Mouse (Mus musculus) cerebral cortex, adult 2 months (tissue): ENCODE measurements around the gene Ripk3.

ENCODE experiments used
- WGBS: fragments of 180-500 bp; shearing (Covaris S2); methylation state at CpG from one replicate; pipeline ENCODE4 v1.1.7; 2018; 5-methylcytosine and 5-hydroxymethylcytosine counted together

The Ripk3 gene

GRCm38 (mm10) chr14:55788256-55789050 is at the start of gene Ripk3:
TSS of gene Ripk3 (minus strand) at chr14:55788865.
- 9% methylated on average over 40 of the region's 40 CpGs for WGBS

DNA sequence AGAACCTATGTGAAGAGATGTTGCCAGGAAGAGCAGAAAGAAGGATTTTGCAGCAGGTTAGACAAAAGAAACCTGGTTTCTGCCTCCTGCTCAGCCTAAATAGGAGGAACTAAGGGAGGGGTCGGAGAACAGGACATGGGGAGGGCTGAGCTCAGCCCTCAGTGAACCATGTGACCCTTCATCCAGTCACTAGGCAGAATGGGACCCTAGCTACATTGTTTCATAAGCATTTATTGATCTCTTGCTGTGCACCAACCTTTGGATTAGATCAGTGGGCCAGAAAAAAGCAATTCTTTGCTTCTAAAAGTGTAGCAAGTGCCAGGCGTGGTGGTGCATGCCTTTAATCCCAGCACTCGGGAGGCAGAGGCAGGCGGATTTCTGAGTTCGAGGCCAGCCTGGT is 49.6 kb upstream of the Ripk3 start:
- WGBS: 94% methylated on average over 5 of the region's 5 CpGs

DNA sequence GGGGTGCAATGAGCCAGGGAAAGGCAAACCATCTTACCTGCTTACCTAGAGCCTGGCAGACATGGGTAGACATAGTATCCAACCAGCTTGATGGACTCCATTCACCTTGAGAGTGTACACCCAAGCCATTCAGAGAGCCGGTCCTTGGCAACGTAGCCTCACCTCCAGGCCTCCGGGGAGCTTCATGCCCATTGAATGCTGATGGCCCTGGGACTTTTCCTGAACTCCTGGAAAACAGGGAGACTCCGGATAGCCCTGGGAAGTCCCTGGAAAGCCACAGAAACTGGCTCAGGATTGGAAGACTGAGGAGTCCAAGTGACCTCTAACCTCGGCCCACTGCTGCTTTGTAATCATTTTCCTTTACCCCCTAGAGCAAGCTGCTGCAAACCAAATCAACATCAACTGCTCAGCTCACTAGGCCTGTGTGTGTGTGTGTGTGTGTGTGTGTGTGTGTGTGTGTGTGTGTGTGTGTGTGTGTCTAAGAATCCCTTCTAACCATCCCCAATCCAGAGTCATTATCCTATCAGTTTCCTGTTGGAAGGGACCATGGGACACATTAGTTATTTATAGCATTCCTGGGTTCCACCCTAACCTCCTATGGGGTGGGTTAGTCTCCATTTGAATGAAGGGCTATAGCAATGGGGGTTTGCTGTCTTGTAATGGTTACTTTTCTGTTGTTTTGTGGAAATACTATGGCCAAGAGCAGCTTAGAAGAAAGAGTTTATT is 46.3 kb upstream of the Ripk3 start:
- 78% methylated on average over 5 of the region's 5 CpGs for WGBS

GRCm38 (mm10) chr14:55833126-55833525 is 44.5 kb upstream of the Ripk3 start:
- 95% methylated on average over 4 of the region's 4 CpGs for WGBS

- 94% methylated on average over 4 of the region's 4 CpGs for WGBS
These were observed 41.7 kb upstream of the Ripk3 start for GRCm38 (mm10) chr14:55830331-55830730.

DNA sequence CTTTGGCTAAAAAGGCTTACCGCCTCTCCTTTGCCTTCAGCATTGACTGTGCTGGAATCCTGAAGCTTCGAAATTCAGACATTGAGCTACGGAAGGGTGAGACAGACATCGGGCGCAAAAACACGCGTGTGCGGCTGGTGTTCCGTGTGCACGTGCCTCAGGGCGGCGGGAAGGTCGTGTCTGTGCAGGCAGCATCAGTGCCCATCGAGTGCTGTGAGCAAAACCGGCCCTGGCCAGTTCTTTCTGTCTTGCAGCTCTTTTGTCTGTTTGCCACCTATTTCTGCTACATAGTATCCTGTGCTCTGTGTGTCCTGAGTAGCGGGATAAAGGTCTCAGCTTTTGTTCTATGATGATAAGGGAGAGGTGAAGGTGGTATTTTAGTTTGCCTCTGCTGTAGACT is 41.2 kb upstream of the Ripk3 start:
- WGBS: 96% methylated on average over 16 of the region's 16 CpGs

GRCm38 (mm10) chr14:55828716-55829263 is 40.1 kb upstream of the Ripk3 start:
- 80% methylated on average over 3 of the region's 3 CpGs for WGBS

DNA sequence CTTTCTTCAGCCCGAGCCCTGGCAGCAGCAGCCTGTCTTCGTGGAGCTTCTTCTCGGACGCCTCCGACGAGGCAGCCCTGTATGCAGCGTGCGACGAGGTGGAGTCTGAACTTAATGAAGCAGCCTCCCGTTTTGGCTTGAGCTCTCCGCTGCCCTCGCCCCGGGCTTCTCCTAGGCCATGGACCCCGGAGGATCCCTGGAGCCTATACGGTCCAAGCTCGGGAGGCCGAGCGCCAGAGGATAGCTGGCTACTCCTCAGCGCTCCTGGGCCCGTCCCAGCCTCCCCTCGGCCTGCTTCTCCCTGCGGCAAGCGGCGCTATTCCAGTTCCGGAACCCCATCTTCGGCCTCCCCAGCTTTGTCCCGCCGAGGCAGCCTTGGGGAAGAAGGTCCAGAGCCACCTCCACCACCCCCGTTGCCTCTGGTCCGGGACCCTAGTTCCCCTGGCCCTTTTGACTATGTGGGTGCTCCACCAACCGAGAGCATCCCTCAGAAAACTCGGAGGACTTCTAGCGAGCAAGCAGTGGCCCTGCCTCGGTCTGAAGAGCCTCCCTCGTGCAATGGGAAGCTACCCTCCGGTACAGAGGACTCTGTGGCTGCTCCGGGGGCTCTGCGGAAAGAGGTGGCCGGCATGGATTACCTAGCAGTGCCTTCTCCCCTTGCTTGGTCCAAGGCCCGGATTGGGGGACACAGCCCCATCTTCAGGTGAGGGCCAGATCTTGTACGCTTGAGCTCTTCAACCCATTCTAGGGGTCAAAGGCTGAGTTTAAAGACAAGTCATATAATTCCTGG is 38.1 kb upstream of the Ripk3 start:
- 41% methylated on average over 41 of the region's 41 CpGs for WGBS

DNA sequence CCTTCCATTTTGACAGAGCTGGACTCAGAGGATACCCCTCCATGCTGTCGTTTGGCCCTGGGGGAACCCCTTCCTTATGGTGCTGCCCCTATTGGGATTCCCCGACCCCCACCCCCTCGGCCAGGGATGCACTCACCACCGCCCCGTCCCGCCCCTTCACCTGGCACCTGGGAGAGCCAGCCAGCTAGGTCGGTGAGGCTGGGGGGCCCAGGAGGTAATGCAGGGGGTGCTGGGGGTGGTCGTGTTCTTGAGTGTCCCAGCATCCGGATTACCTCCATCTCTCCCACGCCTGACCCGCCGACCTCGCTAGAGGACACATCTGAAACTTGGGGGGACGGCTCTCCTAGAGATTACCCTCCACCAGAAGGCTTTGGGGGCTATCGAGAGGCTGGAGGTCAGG is 37.5 kb upstream of the Ripk3 start:
- 16% methylated on average over 15 of the region's 15 CpGs for WGBS

GRCm38 (mm10) chr14:55825216-55826051 is 36.8 kb upstream of the Ripk3 start:
- 3% methylated on average over 26 of the region's 37 CpGs for WGBS

GRCm38 (mm10) chr14:55824481-55825215 is 36.0 kb upstream of the Ripk3 start:
- 7% methylated on average over 32 of the region's 32 CpGs for WGBS

- 41% methylated on average over 10 of the region's 10 CpGs for WGBS
These were observed 35.4 kb upstream of the Ripk3 start for GRCm38 (mm10) chr14:55824001-55824480.

- WGBS: 2% methylated on average over 44 of the region's 46 CpGs
These were observed 34.5 kb upstream of the Ripk3 start, which contains the start of gene Nfatc4 for GRCm38 (mm10) chr14:55822991-55823762. TSS of gene Nfatc4 (plus strand) at chr14:55823144.

GRCm38 (mm10) chr14:55822435-55822990 is 33.8 kb upstream of the Ripk3 start:
- WGBS: 13% methylated on average over 13 of the region's 13 CpGs

- 89% methylated on average over 9 of the region's 9 CpGs for WGBS
These were observed 31.9 kb upstream of the Ripk3 start for GRCm38 (mm10) chr14:55820576-55820975.

DNA sequence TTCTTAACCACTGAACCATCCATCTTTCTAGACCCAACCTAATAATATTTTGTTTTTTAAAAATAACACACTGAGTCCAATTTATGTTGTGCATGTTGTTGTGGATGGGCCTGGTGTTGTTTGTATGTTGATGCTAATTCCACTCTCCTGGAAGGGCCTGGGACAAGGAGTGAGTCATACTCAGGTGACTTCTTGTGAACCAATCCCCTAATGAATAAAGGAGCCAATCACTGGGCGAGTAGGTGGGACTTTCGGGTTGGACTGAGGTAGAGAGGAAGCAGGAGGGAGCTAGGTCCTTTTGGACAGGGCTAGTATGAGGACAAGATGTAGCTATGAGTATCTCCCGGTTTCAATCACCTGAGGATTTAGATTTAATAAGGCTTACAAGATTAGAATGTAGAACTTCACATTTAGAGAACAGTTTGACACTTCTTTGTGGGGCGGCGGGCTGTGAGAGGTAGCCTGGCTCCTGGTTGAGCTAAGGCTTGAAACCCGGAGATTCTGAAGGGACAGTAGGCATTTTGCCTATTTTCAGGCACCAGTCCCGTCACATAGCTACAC is 31.3 kb upstream of the Ripk3 start:
- 85% methylated on average over 7 of the region's 7 CpGs for WGBS

DNA sequence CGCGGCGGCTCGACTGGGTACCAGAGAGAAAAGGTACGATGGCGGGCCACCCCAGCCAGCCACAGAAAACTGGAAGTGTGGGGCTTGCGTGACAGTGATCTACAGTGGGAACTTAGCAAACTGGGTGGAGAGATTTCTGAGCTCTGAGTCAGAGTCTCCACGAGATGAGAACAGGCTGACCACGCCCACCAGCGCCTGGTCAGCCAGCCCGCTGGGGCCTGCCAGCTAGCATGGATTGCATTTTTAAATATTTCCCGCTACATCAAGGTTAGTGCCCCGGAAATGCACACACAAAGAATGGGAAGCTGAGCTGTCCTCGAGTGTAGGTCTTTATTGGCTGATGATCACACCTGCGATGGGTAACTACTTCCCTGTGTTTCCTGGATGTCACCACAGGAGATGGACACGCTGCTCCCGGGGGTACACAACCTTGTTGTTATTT is 26.7 kb upstream of the Ripk3 start:
- WGBS: 24% methylated on average over 17 of the region's 17 CpGs

DNA sequence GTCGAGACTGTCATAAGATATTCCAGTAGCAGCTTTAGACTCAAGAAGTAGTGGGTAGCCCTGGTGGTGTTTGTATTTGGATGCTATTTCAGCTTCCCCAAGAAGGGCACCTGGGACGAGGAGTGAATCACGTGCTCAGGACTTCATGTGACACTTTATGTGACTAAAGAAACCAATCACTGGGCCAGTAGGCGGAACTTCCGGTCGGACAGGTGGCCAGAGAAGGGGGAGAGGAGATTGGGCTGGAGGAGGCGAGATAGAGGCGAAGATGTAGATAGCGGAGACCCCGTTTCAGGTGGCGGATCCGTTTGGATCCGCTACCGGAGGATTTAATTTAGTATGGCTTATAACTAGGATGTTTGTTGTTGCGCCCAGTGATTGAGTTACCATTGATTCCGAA is 26.2 kb upstream of the Ripk3 start:
- WGBS: 25% methylated on average over 16 of the region's 16 CpGs
